Mouse (Mus musculus): ENCODE results near the gene Sptbn1. TPM values are rescaled to one million over a fixed set of nuclear protein-coding genes. Genes with fewer than 3 reads are reported as not detected.
A peak's percentile ranks its signal among the peaks of the same experiment; 100 is the strongest.

Gene Sptbn1
- total and polyA plus RNA-seq, 2 experiments from 2014 or later, result 162 to 247 TPM

- no peaks in the 10 kb centered on the region for H3K27me3 ChIP-seq (ENCODE audit: insufficient read depth, low read length)
- H3K9me3 ChIP-seq (ENCODE audit: low read length), result no peaks in the 10 kb centered on the region
- DNase-seq (ENCODE audit: low spot score) (no peak), ATAC-seq (no peak)
- H3K27ac ChIP-seq, result no peak overlapping the region
- H3K9ac ChIP-seq (replicated peaks; ENCODE audit: low read length), result no peak overlapping the region
- H3K4me3 ChIP-seq (ENCODE audit: low read length), result no peak overlapping the region
- TF ChIP-seq CTCF (IDR thresholded peaks at IDR 0.05; ENCODE audit: low read depth), result no peak
- no peaks in the 10 kb centered on the region for H3K36me3 ChIP-seq (ENCODE audit: insufficient read depth, low read length)
- no peaks in the 10 kb centered on the region for H3K4me1 ChIP-seq (ENCODE audit: insufficient read depth, low read length)
- no peak overlapping the region for H3K4me2 ChIP-seq (ENCODE audit: low read depth, low read length)
- WGBS, result 43% methylated on average over 2 of the region's 2 CpGs
Observed at GRCm38 (mm10) chr11:30283710-30284109, 15.7 kb upstream of the Sptbn1 start.

GRCm38 (mm10) chr11:30281096-30281495 lies 13.1 kb upstream of the Sptbn1 start:
- TF ChIP-seq CTCF (IDR thresholded peaks at IDR 0.05; ENCODE audit: low read depth), result no peak
- Histone ChIP-seq H3K4me1 (ENCODE audit: insufficient read depth, low read length) (no peaks in the 10 kb centered on the region), H3K36me3 (ENCODE audit: insufficient read depth, low read length) (no peaks in the 10 kb centered on the region), H3K4me2 (ENCODE audit: low read depth, low read length) (no peak overlapping the region), H3K4me3 (ENCODE audit: low read length) (no peak overlapping the region), H3K27ac (no peak overlapping the region), H3K27me3 (ENCODE audit: insufficient read depth, low read length) (no peaks in the 10 kb centered on the region), H3K9ac (replicated peaks; ENCODE audit: low read length) (no peak overlapping the region), H3K9me3 (ENCODE audit: low read length) (no peaks in the 10 kb centered on the region)
- DNase-seq (ENCODE audit: low spot score), result no peak
- 78% methylated on average over 5 of the region's 5 CpGs for WGBS
- no peak for ATAC-seq

GRCm38 (mm10) chr11:30279278-30279677 lies 11.3 kb upstream of the Sptbn1 start:
- 87% methylated on average over 5 of the region's 5 CpGs for WGBS
- DNase-seq (ENCODE audit: low spot score) (no peak), ATAC-seq (no peak)
- no peaks in the 10 kb centered on the region for H3K9me3 ChIP-seq (ENCODE audit: low read length)
- TF ChIP-seq CTCF (IDR thresholded peaks at IDR 0.05; ENCODE audit: low read depth), result no peak
- H3K4me3 ChIP-seq (ENCODE audit: low read length), result no peak overlapping the region
- no peak overlapping the region for H3K9ac ChIP-seq (replicated peaks; ENCODE audit: low read length)
- H3K36me3 ChIP-seq (ENCODE audit: insufficient read depth, low read length), result no peaks in the 10 kb centered on the region
- H3K4me1 ChIP-seq (ENCODE audit: insufficient read depth, low read length), result no peaks in the 10 kb centered on the region
- no peak overlapping the region for H3K27ac ChIP-seq
- H3K4me2 ChIP-seq (ENCODE audit: low read depth, low read length), result no peak overlapping the region
- H3K27me3 ChIP-seq (ENCODE audit: insufficient read depth, low read length), result no peaks in the 10 kb centered on the region

- WGBS, result 70% methylated on average over 3 of the region's 3 CpGs
- H3K36me3 ChIP-seq (ENCODE audit: insufficient read depth, low read length), result no peaks in the 10 kb centered on the region
- no peak overlapping the region for H3K9ac ChIP-seq (replicated peaks; ENCODE audit: low read length)
- H3K4me2 ChIP-seq (ENCODE audit: low read depth, low read length), result no peak overlapping the region
- no peak for ATAC-seq
- H3K27me3 ChIP-seq (ENCODE audit: insufficient read depth, low read length), result no peaks in the 10 kb centered on the region
- H3K4me3 ChIP-seq (ENCODE audit: low read length), result no peak overlapping the region
- no peaks in the 10 kb centered on the region for H3K4me1 ChIP-seq (ENCODE audit: insufficient read depth, low read length)
- DNase-seq (ENCODE audit: low spot score), result no peak
- H3K9me3 ChIP-seq (ENCODE audit: low read length), result no peaks in the 10 kb centered on the region
- H3K27ac ChIP-seq, result no peak overlapping the region
- no peak for TF ChIP-seq CTCF (IDR thresholded peaks at IDR 0.05; ENCODE audit: low read depth)
Observed at GRCm38 (mm10) chr11:30275436-30276031, 7.6 kb upstream of the Sptbn1 start.

- Histone ChIP-seq H3K4me1 (ENCODE audit: insufficient read depth, low read length) (no peaks in the 10 kb centered on the region), H3K27me3 (ENCODE audit: insufficient read depth, low read length) (no peaks in the 10 kb centered on the region), H3K9ac (replicated peaks; ENCODE audit: low read length) (no peak overlapping the region), H3K9me3 (ENCODE audit: low read length) (no peaks in the 10 kb centered on the region), H3K4me2 (ENCODE audit: low read depth, low read length) (peak overlapping the region; percentile 84), H3K4me3 (ENCODE audit: low read length) (peak overlapping the region; percentile 93; the same call in 1 of the 2 replicates), H3K27ac (no peak overlapping the region), H3K36me3 (ENCODE audit: insufficient read depth, low read length) (no peaks in the 10 kb centered on the region)
- 76% methylated on average over 1 of the region's 1 CpGs for WGBS
- TF ChIP-seq CTCF (IDR thresholded peaks at IDR 0.05; ENCODE audit: low read depth), result no peak
- ATAC-seq (no peak), DNase-seq (ENCODE audit: low spot score) (no peak)
Observed at GRCm38 (mm10) chr11:30269524-30269923, 1.5 kb upstream of the Sptbn1 start.

DNA sequence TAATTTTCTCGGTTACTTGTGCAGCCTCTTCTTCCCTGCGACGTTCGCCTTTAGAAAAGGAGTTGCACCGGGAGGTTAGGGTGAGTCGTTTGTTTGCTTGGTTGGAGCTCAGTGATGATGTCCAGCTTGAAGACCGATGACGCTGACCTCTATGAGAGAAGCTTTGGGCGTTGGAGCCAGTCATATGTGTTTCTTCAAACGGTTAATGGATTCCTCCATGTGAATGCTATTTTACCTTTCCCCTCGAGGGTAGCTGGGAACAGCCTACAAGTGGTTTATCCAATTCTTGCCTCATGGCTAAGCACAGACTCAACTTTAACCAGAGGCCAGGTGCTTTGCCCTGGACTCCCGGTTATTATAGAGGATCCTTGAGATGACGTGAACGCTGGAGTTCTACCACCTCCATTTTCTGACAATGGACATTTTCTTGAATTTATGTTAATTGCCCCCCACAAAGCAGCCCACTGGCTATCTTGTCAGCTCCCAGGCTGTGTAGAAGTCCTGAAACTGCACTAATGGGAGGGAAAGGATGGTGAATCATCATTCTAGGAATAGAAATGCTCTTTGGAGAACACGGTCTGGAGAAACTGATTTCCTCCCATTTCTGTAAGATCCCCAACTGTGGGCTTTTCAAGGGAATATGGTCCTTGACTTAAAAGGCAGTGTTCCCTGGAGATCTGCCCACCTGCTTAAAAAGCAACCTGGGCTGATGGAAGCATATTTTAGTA lies 837 bp upstream of the Sptbn1 start:
- peak; percentile 53 for DNase-seq (ENCODE audit: low spot score)
- H3K27me3 ChIP-seq (ENCODE audit: insufficient read depth, low read length), result no peaks in the 10 kb centered on the region
- no peaks in the 10 kb centered on the region for H3K9me3 ChIP-seq (ENCODE audit: low read length)
- H3K4me3 ChIP-seq (ENCODE audit: low read length), result peak overlapping the region; percentile 93
- ATAC-seq, result peak; percentile 36
- H3K4me1 ChIP-seq (ENCODE audit: insufficient read depth, low read length), result 0 out of 2 replicates have a peak, but pooled peaks cover 3% of the 10 kb centered on the region
- peak overlapping the region; percentile 95 for H3K9ac ChIP-seq (replicated peaks; ENCODE audit: low read length)
- H3K27ac ChIP-seq, result peak overlapping the region; percentile 94
- no peak for TF ChIP-seq CTCF (IDR thresholded peaks at IDR 0.05; ENCODE audit: low read depth)
- H3K36me3 ChIP-seq (ENCODE audit: insufficient read depth, low read length), result no peaks in the 10 kb centered on the region
- peak overlapping the region; percentile 84 for H3K4me2 ChIP-seq (ENCODE audit: low read depth, low read length)
- WGBS, result 3% methylated on average over 15 of the region's 15 CpGs
